Mouse (Mus musculus): ENCODE data around the gene Alpk1. TPM values are rescaled to one million over a fixed set of nuclear protein-coding genes. Genes with fewer than 3 reads are reported as not detected.

Alpk1 gene
- polyA plus RNA-seq, 1 experiment = 35.4 TPM

DNA sequence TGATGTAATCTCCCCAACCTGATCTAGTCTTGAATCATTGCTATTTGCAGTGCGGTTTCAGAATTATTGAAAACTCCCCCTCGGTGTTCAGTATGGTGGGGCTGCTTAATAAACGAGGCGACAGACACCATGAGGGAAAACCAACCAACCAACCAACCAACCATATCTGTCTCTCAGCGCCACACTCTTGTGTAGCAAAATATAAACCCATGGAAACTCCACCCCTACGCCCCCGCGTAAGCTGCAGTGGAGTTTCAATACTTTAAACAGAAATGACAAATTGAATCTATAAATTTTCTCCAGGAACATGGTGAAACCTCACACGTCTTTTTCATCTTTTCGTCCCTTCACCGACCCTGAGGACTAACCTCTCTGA is 75.2 kb downstream of the Alpk1 start:
- H3K27ac ChIP-seq (ENCODE audit: insufficient read depth, low read depth, low read length) = no peak overlapping the region
- H3K4me1 ChIP-seq (ENCODE audit: control insufficient read depth, insufficient read depth, low read length) = no peaks in the 10 kb centered on the region
- H3K4me3 ChIP-seq (ENCODE audit: insufficient read depth, low read length) = no peak overlapping the region
- TF ChIP-seq POLR2A (IDR thresholded peaks at IDR 0.05; ENCODE audit: borderline replicate concordance, low read depth, low read length) (no peak), CTCF (IDR thresholded peaks at IDR 0.05; ENCODE audit: low read depth, low read length) (no peak)

GRCm38 (mm10) chr3:127701196-127701825 is 79.0 kb downstream of the Alpk1 start:
- no peak overlapping the region for H3K4me3 ChIP-seq (ENCODE audit: insufficient read depth, low read length)
- no peak overlapping the region for H3K27ac ChIP-seq (ENCODE audit: insufficient read depth, low read depth, low read length)
- H3K4me1 ChIP-seq (ENCODE audit: control insufficient read depth, insufficient read depth, low read length) = no peaks in the 10 kb centered on the region
- TF ChIP-seq POLR2A (IDR thresholded peaks at IDR 0.05; ENCODE audit: borderline replicate concordance, low read depth, low read length) (no peak), CTCF (IDR thresholded peaks at IDR 0.05; ENCODE audit: low read depth, low read length) (no peak)

- Histone ChIP-seq H3K27ac (ENCODE audit: insufficient read depth, low read depth, low read length) (no peak overlapping the region), H3K4me1 (ENCODE audit: control insufficient read depth, insufficient read depth, low read length) (no peaks in the 10 kb centered on the region), H3K4me3 (ENCODE audit: insufficient read depth, low read length) (no peak overlapping the region)
- TF ChIP-seq POLR2A (IDR thresholded peaks at IDR 0.05; ENCODE audit: borderline replicate concordance, low read depth, low read length) (no peak), CTCF (IDR thresholded peaks at IDR 0.05; ENCODE audit: low read depth, low read length) (no peak)
Measured at GRCm38 (mm10) chr3:127698636-127699035, 81.7 kb downstream of the Alpk1 start.

DNA sequence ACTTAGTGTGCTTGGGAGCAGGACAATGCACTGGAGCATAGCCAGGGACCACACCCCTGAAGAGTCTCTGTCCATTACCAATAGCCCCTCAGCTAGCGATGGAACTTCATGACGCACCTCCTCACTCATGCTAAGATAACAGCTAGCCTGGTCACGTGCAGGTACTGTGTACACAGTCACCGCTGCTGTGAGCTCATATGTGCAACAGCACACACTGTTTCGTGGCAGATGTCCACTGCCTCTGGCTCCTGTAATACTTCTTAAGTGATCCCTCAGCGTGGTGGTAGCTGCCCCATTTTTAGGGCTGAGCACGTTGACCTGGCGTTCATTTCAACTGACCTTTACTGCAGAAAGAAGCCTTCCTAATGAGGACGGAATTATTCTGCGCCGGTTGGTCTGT is 83.8 kb downstream of the Alpk1 start:
- no peak for TF ChIP-seq CTCF (IDR thresholded peaks at IDR 0.05; ENCODE audit: low read depth, low read length)
- TF ChIP-seq POLR2A (IDR thresholded peaks at IDR 0.05; ENCODE audit: borderline replicate concordance, low read depth, low read length) = no peak
- H3K4me1 ChIP-seq (ENCODE audit: control insufficient read depth, insufficient read depth, low read length) = no peaks in the 10 kb centered on the region
- no peak overlapping the region for H3K4me3 ChIP-seq (ENCODE audit: insufficient read depth, low read length)
- H3K27ac ChIP-seq (ENCODE audit: insufficient read depth, low read depth, low read length) = no peak overlapping the region

GRCm38 (mm10) chr3:127694802-127695771 is 85.2 kb downstream of the Alpk1 start:
- no peak for TF ChIP-seq POLR2A (IDR thresholded peaks at IDR 0.05; ENCODE audit: borderline replicate concordance, low read depth, low read length)
- Histone ChIP-seq H3K4me3 (ENCODE audit: insufficient read depth, low read length) (no peak overlapping the region), H3K27ac (ENCODE audit: insufficient read depth, low read depth, low read length) (no peak overlapping the region), H3K4me1 (ENCODE audit: control insufficient read depth, insufficient read depth, low read length) (no peaks in the 10 kb centered on the region)

DNA sequence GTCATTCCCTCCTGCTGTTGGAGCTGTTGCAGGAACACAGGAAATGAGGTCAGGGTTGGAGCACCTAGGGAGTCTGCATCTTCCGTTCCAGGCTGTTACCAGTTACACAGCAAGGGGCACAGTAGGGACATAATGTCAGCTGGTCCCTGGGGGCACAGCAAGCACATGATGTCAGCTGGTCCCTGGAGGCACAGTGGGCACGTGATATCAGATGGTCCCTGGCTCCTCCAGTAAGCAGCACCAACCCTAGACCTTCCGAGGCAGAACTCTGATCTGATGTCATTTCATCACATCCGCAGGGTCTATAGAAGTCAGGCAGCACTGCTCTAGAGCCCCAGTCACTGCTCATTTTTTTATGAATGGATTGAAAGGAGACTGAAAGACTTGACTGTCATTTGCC is 89.1 kb downstream of the Alpk1 start:
- no peak overlapping the region for H3K27ac ChIP-seq (ENCODE audit: insufficient read depth, low read depth, low read length)
- TF ChIP-seq POLR2A (IDR thresholded peaks at IDR 0.05; ENCODE audit: borderline replicate concordance, low read depth, low read length) (no peak), CTCF (IDR thresholded peaks at IDR 0.05; ENCODE audit: low read depth, low read length) (no peak)
- H3K4me3 ChIP-seq (ENCODE audit: insufficient read depth, low read length) = no peak overlapping the region
- no peaks in the 10 kb centered on the region for H3K4me1 ChIP-seq (ENCODE audit: control insufficient read depth, insufficient read depth, low read length)

- H3K4me1 ChIP-seq (ENCODE audit: control insufficient read depth, insufficient read depth, low read length) = no peaks in the 10 kb centered on the region
- no peak for TF ChIP-seq POLR2A (IDR thresholded peaks at IDR 0.05; ENCODE audit: borderline replicate concordance, low read depth, low read length)
- no peak for TF ChIP-seq CTCF (IDR thresholded peaks at IDR 0.05; ENCODE audit: low read depth, low read length)
- H3K27ac ChIP-seq (ENCODE audit: insufficient read depth, low read depth, low read length) = no peak overlapping the region
- H3K4me3 ChIP-seq (ENCODE audit: insufficient read depth, low read length) = no peak overlapping the region
Measured at GRCm38 (mm10) chr3:127679703-127680102, 100.6 kb downstream of the Alpk1 start.

DNA sequence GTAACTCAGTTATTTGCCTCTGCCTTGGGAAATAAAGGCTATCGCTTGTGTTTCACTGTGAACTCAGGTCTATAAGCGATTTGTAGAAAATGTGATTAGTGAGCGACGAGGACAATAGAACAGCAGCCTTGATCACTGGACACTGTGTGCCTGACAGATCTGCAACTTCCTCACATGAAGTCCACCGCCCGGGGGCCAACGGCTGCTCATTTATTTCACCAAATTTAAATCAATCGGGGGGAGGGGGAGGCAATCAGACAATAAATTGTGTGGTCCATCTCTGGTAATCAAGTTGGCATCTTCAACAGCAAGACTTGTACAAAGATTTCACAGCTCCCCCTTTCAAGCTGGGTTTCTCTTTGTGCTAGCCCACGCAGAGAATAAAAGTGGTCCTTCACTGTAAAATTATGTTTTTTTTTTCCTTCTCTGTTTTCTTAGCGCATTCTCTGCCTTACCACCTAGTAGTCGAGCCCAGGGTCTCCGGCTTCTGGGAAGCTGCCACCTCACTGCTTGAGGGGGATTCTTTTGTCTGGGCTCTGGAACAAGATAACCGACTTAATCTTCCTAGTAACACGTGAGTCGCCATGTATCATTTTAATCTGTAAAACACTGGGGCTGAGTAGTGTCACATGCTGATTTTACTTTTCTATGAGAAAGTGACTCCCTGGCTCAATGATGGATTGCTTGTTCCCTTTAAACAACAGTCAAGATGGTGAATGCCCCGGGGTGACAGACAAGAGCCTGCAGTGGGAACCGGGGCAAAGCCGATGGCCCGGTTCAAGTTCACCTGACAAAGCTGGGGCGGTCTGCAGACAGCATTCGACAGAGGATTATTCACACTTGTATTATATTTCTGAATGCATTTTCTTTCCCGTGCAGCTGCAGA is 118.4 kb downstream of the Alpk1 start:
- H3K4me1 ChIP-seq (ENCODE audit: control insufficient read depth, insufficient read depth, low read length) = no peaks in the 10 kb centered on the region
- H3K4me3 ChIP-seq (ENCODE audit: insufficient read depth, low read length) = no peak overlapping the region
- H3K27ac ChIP-seq (ENCODE audit: insufficient read depth, low read depth, low read length) = no peak overlapping the region
- TF ChIP-seq POLR2A (IDR thresholded peaks at IDR 0.05; ENCODE audit: borderline replicate concordance, low read depth, low read length) (no peak), CTCF (IDR thresholded peaks at IDR 0.05; ENCODE audit: low read depth, low read length) (no peak)

GRCm38 (mm10) chr3:127660712-127661111 is 119.6 kb downstream of the Alpk1 start:
- Histone ChIP-seq H3K27ac (ENCODE audit: insufficient read depth, low read depth, low read length) (no peak overlapping the region), H3K4me3 (ENCODE audit: insufficient read depth, low read length) (no peak overlapping the region), H3K4me1 (ENCODE audit: control insufficient read depth, insufficient read depth, low read length) (no peaks in the 10 kb centered on the region)
- TF ChIP-seq CTCF (IDR thresholded peaks at IDR 0.05; ENCODE audit: low read depth, low read length) (no peak), POLR2A (IDR thresholded peaks at IDR 0.05; ENCODE audit: borderline replicate concordance, low read depth, low read length) (no peak)
